Mouse (Mus musculus): ENCODE data around the gene Gm11172. TPM values are rescaled to one million over a fixed set of nuclear protein-coding genes. Genes with fewer than 3 reads are reported as not detected.

The Gm11172 gene
- polyA plus RNA-seq, 1 experiment from 2014 or later: not detected

Other genes with a start within 250 kb of the Gm11172 start
- 146 and 184 TPM in 2 replicates for gene Socs1, start 27.4 kb upstream of the Gm11172 start, polyA plus RNA-seq (2015; fragmentation: Nextera tagmentation; extraction: Ambion mirVana)
- 3.7 and 4.5 TPM in 2 replicates for gene Tnp2, start 24.3 kb upstream of the Gm11172 start, polyA plus RNA-seq (2015; fragmentation: Nextera tagmentation; extraction: Ambion mirVana)
- gene Prm3, start 22.0 kb upstream of the Gm11172 start, polyA plus RNA-seq (2015; fragmentation: Nextera tagmentation; extraction: Ambion mirVana): not detected in 2 replicates
- gene Prm2, start 16.8 kb upstream of the Gm11172 start, polyA plus RNA-seq (2015; fragmentation: Nextera tagmentation; extraction: Ambion mirVana): not detected in 2 replicates
- gene Prm1, start 7.1 kb upstream of the Gm11172 start, polyA plus RNA-seq (2015; fragmentation: Nextera tagmentation; extraction: Ambion mirVana): 1.4 and 2.1 TPM in 2 replicates
- 8.6 and 12.6 TPM in 2 replicates for gene Rmi2, start 22.1 kb downstream of the Gm11172 start, polyA plus RNA-seq (2015; fragmentation: Nextera tagmentation; extraction: Ambion mirVana)
- 46.4 and 51.8 TPM in 2 replicates for gene Snn, start 248.0 kb downstream of the Gm11172 start, polyA plus RNA-seq (2015; fragmentation: Nextera tagmentation; extraction: Ambion mirVana)

Measured in thymus, postnatal 0 days (tissue).